Mouse (Mus musculus) ES-E14 (cell line): ENCODE results near the gene Nubp2.

Experiments used
- ZC3H11A ChIP-seq: IDR thresholded peaks from 2 replicates; pipeline ENCODE4 v1.6.1; 2012; ENCODE audit warnings: low read depth, mild to moderate bottlenecking, inconsistent platforms, low read length, borderline replicate concordance
- ZNF384 ChIP-seq: IDR thresholded peaks from 2 replicates; pipeline ENCODE4 v1.6.1; 2012; ENCODE audit warnings: low read depth, low read length, inconsistent platforms

DNA sequence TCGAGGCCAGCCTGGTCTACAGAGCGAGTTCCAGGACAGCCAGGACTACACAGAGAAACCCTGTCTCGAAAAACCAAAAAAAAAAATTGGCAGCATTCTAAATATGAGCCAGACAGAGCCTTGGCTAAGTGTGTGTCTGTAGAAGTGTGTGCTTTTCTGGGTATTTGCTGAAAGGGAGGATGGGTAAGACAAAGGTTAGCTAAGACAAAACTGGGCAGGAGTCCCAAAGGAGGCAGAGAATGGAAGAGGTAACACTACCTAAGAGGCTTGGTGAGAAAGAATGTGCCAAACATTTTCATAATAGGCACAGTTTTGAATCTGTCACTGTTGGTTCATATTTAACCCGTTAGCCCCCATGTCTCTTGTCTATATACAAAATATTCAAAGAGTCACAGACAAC lies 46.3 kb upstream of the Nubp2 start:
- TF ChIP-seq ZC3H11A (no peak), ZNF384 (no peak)
